Mouse (Mus musculus) lung, postnatal 10 days (tissue): ENCODE measurements at regions not wholly inside any gene's neighbourhood (a gene's known extent, or its start where the extent isn't known, plus 50 kb on each side); places are given as distances from the start of the nearest gene placed in this dataset.
A peak's percentile ranks its signal among the peaks of the same experiment; 100 is the strongest.

ENCODE experiments used
- DNase-seq: peaks from one replicate; pipeline ENCODE4 v3.0.0; 2021

DNA sequence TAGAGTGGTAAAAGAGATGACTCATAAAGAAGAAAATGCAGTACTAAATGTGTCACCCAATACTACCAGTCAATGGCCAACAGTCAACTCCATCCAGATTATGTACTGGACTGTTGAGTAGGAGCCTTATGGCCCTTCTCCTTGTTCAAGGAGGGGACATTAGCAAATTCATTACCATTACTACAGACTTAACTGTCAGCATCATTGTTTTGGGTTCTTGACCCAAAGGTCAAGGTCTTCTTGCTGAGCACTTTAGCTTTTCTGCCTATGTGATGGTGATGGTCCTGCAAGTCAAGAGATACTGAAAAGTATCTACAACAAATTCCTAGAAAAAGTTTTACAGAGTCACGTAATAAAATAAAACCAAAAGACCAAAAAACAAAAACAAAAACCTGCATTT lies 1251.4 kb downstream of the Gm37988 start:
- no peak for DNase-seq

DNA sequence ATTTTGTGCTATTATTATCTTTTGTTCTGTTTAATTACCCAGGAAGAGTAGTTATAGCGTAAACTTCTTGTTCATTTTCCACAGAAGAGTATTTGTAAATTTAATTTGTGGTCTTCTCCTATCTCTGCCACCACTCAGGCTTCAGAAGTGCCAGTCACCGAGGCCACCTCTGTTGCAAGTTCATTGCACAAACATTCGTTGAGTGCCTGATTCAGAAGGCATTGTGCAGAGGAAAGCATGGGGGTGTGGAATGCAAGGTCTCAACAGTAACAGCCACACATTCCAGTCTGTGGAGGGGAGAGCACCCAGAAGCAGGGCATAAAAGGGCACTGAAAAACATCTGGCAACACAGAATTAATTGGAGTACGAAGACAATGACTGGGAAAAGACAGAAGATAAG lies 1268.9 kb downstream of the Gm37988 start:
- DNase-seq: peak; percentile 1

DNA sequence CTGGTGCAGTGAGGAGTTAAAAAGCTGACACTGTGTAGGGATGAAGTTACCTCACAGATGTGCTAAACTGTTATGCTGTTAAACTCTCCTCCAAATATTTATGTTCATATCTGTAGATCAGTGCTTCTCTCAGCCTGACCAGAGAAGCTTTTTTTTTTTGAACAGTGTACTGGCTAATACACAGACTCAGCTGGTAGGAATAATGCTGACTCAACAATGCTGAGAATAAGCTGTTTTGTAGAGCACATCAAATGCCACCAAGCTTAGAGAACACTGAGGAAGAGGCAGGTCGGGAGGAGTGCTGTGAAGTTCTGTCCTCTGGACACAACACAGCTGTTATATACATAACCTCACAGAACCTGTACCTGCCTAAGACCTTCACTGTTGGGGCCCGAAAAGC lies 1274.2 kb downstream of the Gm37988 start:
- DNase-seq: no peak

DNA sequence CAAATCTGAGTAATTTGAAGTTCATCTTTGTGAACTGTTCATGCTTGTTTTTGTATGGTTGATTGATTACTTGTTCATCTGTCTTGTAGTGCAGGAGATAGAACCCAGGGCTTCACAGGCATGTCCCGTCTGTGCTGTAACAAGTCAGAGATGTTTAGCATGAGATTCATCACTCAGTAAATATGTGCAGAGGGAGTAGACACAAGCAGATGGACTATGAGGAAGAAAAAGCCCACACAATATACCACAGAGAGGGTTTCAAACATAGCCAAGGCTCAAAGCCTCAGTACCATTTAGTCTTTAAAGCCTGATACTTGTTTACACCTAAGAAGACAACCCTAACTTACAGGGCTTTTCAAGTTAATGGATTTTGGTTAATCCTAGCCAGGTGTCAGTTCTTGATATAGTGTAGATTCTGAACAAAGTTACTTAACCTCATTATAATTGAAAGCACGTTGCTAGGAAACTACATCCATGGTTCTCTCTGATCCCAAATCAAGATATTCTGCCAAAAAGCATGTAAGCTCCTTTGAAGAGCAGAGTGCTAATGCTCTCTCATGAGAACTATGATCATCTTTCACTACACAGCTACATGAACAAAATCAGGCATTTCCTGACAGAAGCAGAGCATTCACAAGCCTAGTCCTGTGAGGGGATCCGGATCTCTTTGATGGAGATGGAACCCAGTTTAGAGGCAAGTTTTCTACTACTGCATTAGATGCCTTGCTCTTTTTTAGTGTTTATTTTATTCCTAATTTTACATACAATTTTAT lies 1286.7 kb downstream of the Gm37988 start:
- DNase-seq: no peak

DNA sequence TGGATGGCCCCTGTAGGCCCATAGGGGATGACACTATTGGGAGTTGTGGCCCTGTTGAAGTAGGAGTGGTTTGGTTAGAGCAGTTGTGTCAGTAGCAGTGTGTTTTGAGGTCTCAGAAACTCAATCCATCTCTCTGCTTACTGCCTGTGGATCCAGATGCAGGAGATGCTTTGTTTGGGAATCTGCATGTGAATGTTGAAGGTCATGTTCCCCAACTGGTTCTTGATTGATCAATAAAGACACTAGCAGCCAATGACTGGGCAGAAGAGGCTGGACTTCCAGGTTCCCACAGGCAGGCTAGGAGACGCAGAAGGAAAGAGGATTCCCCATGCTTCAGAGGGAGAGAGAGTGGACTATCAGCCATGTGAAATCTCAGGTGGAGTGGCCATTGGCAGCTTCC lies 1309.9 kb downstream of the Gm37988 start:
- no peak for DNase-seq

DNA sequence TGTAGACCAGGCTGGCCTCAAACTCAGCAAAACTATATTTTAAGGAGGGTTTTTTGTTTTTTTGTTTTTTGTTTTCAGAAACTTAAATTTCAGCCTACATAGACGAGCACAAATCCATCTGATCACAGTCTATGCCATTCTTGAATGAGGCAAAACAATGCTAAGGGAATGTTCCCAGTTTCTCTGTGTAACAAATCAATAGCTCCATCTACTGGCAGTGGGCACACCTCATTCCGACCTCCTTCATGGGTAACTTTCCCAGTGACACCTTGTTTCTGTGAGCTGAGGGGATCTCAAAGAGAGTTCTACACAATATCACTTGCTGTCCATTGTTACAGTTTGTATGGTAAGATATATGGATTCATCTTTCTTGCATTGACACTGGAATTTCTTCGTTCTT lies 1327.4 kb downstream of the Gm37988 start:
- DNase-seq: peak; percentile 3

DNA sequence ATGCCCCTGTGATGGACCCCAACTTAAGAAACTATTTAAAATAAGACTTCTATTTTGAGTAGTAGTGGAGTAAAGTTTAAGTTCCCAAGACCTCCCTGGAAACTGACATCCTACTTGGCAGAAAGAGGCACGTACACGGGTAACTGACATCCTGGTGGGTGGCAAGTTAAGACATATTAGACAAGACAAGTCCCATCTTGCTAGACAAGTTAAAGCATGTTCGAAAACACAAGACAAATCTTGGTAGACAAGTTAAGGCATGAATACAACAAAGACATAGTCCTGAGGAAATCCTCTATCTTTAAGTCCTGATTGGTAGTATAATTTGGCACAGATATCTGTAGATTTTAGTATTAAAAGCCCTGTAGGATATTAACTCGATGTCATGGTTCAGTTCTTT lies 1332.6 kb downstream of the Gm37988 start:
- DNase-seq: no peak

DNA sequence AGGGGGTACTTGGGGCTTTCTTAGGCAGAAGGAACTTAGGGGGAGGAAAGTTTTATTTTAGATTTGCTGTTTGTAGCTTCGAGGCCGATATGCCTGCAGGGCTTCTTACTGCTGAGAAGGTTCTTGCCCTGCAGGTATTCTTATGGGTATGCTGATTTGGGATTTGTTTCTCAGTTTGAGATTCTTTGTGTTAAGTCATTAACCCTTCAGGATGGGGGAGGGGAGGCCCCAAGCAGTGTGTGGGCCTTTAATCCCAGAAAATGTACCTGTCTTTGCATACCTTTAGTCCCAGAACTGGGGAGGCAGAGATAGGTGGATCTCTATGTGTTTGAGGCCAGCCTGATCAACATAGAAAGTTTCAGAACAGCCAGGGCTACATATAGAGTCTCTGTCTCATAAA lies 1335.1 kb downstream of the Gm37988 start:
- DNase-seq: no peak

DNA sequence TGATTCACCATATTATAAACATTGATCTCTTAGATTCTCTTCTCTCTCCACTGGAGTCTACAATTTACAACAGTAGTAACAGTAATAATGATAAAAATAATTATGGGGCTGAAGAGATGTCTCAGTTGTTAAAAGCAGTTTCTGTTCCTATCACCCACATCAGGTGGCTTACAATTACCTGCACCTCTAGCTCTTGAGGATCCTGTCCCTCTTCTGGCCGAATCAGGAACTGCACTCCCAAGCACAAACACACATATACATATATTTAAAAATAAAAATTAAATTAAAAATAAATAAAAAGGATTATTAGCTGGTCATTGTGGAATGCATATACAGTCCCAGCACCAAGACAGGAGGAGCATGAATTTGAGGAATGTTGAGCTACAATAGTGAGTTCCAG lies 1336.2 kb downstream of the Gm37988 start:
- DNase-seq: no peak

DNA sequence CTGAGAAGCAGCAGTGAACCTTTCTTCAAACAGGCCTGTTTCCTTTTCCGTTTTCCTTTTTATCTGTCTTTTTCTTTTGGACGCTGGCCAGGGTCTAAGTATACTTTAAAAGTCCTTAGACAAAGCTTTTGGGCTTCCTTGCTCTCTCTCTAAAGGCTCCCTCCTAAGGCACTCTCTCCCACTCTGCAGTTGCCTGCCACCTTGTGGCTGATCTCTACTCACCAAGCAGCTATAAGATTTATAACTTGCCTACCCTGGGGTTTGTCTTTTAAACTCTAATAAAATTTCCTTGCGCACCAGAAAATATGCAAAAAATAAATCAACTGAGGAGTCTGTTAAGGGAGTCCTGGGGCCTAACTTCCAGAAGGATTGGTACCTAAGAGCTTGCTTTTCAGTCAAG lies 1344.7 kb downstream of the Gm37988 start:
- DNase-seq: peak; percentile 10
